Mouse (Mus musculus) heart, embryonic 13.5 days (tissue): ENCODE data around the gene Fxr2. TPM values are rescaled to one million over a fixed set of nuclear protein-coding genes. Genes with fewer than 3 reads are reported as not detected.

ENCODE experiments used
- ATAC-seq: fragments of 200-750 bp; cut with Nextera tagmentation; 2 replicates; pipeline ENCODE4 v1.8.0; 2017; ENCODE audit warnings: moderate TSS enrichment; ENCODE audit not compliant: insufficient number of reproducible peaks, low FRiP score, low TSS enrichment; ENCODE audit errors: extremely low read depth
- H3K27ac ChIP-seq: fragments of 300-500 bp; sonication (generic); replicated peaks from 2 replicates; pipeline ENCODE4 v1.5.1; 2015; ENCODE audit warnings: moderate library complexity, mild to moderate bottlenecking, inconsistent platforms
- H3K27me3 ChIP-seq: fragments of 300-500 bp; sonication (generic); replicated peaks from 2 replicates; pipeline ENCODE4 v1.6.1; 2015; ENCODE audit warnings: mild to moderate bottlenecking, inconsistent platforms
- H3K36me3 ChIP-seq: fragments of 300-500 bp; sonication (generic); 2 replicates; pipeline ENCODE4 v1.6.1; 2015; ENCODE audit warnings: mild to moderate bottlenecking, inconsistent platforms
- H3K4me1 ChIP-seq: fragments of 300-500 bp; sonication (generic); 2 replicates; pipeline ENCODE4 v1.6.1; 2015; ENCODE audit warnings: inconsistent platforms
- H3K4me2 ChIP-seq: fragments of 300-500 bp; sonication (generic); 2 replicates; pipeline ENCODE4 v1.6.1; 2015; ENCODE audit warnings: inconsistent platforms, mild to moderate bottlenecking, moderate library complexity
- H3K4me3 ChIP-seq: fragments of 300-500 bp; sonication (generic); 2 replicates; pipeline ENCODE4 v1.5.1; 2015; ENCODE audit warnings: moderate library complexity, mild to moderate bottlenecking, inconsistent platforms
- H3K9ac ChIP-seq: fragments of 300-500 bp; sonication (generic); 2 replicates; pipeline ENCODE4 v1.6.1; 2015; ENCODE audit warnings: inconsistent platforms, mild to moderate bottlenecking, moderate library complexity
- H3K9me3 ChIP-seq: fragments of 300-500 bp; sonication (generic); 2 replicates; pipeline ENCODE4 v1.6.1; 2016; ENCODE audit warnings: inconsistent platforms
- WGBS: fragments of 180-500 bp; shearing (Covaris S2); methylation state at CpG from one replicate; pipeline ENCODE4 v1.1.7; 2015; ENCODE audit warnings: mixed read lengths; 5-methylcytosine and 5-hydroxymethylcytosine counted together
- polyA plus RNA-seq: library from polyadenylated mRNA; unstranded; fragments of >200 nt; fragmentation: Nextera tagmentation; extraction: Ambion mirVana; gene quantifications from 2 replicates; pipeline ENCODE4 v1.2.1, GENCODE M21; 2015

Fxr2 gene
- 22.1 and 25.6 TPM in 2 replicates for polyA plus RNA-seq

DNA sequence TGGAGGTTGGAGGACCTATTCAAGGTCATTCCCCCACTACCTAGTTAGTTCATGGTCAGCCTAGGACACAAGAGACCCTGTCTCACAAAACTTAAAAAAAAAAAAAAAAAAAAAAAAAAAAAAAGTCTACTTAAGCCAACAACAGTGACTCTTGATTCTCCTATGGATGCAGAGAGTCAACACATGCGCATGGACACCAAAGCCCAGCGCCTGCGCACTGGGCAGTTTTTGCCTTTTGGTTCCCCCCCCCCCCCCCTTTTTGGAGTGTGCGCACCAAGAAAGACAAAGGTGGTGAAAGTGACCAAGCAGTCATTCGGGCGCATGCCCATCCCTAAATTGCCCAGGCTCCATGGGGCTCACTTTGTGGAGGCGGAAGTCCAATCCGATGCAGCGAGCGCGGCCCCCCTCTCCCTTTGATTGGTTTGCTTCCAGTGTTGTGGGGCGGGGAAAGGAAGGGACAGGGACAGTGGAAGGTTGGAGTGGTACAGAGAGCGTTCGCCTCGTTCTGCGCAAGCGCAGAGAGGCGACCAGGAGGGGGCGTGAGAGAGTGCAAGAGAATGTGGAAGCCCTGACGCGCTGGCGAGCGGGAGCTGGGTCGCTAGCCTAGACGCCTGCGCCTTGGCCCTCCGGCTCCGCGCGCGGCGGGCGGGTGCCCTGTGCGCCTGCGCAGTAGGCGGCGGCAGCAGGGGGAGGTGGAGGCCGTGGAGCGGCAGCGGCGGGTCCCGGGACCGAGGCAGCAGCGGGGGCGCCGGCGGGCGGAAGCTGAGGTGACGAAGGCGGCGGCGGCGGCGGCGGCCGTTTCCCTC, at the start of gene Fxr2:
TSS of gene Fxr2 (plus strand) at position 707 of the 806 bp plus-strand sequence.
- Histone ChIP-seq H3K36me3 (peaks cover 14% of the 10 kb centered on the region), H3K9ac (peak within 1 kb of the TSS; percentile 99), H3K4me1 (peaks cover 31% of the 10 kb centered on the region), H3K4me2 (peak within 1 kb of the TSS; percentile 88), H3K4me3 (peak within 1 kb of the TSS; percentile 99), H3K27me3 (no peaks in the 10 kb centered on the region), H3K27ac (peak within 1 kb of the TSS; percentile 98), H3K9me3 (no peaks in the 10 kb centered on the region)
- ATAC-seq, result peak; percentile 95
- under 1% methylated on average over 34 of the region's 56 CpGs for WGBS

DNA sequence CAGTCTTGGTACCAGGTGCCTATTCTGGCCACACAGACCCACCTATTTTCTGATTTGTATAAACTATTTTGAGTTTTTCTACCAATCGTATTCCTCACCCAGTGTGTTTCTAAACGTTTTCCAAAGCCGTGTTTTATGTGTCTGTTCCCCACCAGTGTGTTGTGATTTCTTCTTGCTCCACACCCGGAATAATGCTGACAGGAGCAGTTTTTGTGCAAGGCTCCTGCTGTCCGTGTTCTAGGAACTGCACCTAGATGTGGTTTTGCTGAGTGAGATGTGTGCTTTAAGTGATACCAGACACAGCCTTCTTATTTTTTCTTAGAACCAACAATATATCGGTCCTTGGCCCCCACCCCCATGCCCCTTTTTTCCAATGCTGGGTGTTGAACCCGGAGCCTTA, 48.8 kb upstream of the Fxr2 start:
- 77% methylated on average over 7 of the region's 7 CpGs for WGBS
- no peak overlapping the region for H3K9ac ChIP-seq
- H3K36me3 ChIP-seq, result peaks cover 50% of the 10 kb centered on the region
- ATAC-seq, result no peak
- no peaks in the 10 kb centered on the region for H3K27me3 ChIP-seq
- no peak overlapping the region for H3K27ac ChIP-seq
- no peak overlapping the region for H3K4me2 ChIP-seq
- H3K9me3 ChIP-seq, result no peaks in the 10 kb centered on the region
- peaks cover 31% of the 10 kb centered on the region for H3K4me1 ChIP-seq
- H3K4me3 ChIP-seq, result no peak overlapping the region

DNA sequence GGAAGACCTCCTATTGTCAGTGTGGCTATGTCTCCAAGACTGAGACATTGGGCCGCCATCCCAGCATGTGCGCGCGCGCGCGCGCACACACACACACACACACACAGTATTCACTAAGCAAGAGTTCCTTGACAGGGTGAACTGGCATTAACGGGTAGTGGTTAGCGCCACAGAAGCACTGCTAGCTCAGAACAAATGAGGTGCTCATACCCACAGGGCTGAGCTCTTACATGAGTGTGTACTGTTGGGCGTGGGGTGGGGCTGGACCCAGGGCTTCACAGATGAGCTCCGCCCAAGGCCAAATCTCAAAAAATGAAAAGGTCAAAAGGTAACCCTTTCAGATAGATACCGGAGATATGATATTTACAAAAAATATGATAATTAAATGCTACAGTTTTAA, 47.9 kb upstream of the Fxr2 start:
- 92% methylated on average over 13 of the region's 13 CpGs for WGBS
- ATAC-seq, result no peak
- Histone ChIP-seq H3K9me3 (no peaks in the 10 kb centered on the region), H3K27ac (no peak overlapping the region), H3K27me3 (no peaks in the 10 kb centered on the region), H3K36me3 (peaks cover 59% of the 10 kb centered on the region), H3K9ac (no peak overlapping the region), H3K4me1 (peaks cover 31% of the 10 kb centered on the region), H3K4me2 (no peak overlapping the region), H3K4me3 (no peak overlapping the region)

DNA sequence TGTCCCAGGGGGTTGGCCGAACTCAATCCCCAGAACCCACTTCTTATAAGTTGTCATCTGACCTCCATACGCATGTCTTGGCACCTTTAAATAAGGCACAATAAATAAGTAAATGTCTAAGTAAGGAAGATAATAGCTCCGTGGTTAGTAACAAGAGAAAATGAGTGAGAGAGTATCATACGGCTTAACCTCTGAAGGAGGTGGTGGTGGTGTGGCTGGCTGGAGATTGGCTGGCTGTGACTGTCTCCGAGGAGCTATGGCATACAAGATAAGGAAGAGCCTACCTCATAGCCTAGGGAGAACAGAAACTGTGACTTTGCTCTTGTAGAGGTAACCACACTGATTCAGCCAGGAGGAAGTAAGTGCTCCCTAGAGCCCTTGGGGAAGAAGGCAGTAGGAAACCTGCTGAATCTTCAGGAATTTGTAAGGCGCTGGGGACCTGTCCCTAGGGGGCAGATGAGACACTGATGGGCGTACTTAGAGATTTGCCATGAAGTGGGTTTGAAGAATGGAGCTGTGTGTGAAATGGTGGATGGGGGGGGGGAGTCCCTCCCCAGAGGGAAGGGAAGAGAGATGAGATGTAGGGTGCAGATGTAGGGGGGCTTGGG, 47.0 kb upstream of the Fxr2 start:
- H3K9me3 ChIP-seq, result no peaks in the 10 kb centered on the region
- no peaks in the 10 kb centered on the region for H3K27me3 ChIP-seq
- peaks cover 68% of the 10 kb centered on the region for H3K36me3 ChIP-seq
- peaks cover 31% of the 10 kb centered on the region for H3K4me1 ChIP-seq
- WGBS, result 57% methylated on average over 7 of the region's 7 CpGs
- H3K27ac ChIP-seq, result no peak overlapping the region
- H3K4me3 ChIP-seq, result no peak overlapping the region
- no peak overlapping the region for H3K9ac ChIP-seq
- ATAC-seq, result no peak
- H3K4me2 ChIP-seq, result no peak overlapping the region

DNA sequence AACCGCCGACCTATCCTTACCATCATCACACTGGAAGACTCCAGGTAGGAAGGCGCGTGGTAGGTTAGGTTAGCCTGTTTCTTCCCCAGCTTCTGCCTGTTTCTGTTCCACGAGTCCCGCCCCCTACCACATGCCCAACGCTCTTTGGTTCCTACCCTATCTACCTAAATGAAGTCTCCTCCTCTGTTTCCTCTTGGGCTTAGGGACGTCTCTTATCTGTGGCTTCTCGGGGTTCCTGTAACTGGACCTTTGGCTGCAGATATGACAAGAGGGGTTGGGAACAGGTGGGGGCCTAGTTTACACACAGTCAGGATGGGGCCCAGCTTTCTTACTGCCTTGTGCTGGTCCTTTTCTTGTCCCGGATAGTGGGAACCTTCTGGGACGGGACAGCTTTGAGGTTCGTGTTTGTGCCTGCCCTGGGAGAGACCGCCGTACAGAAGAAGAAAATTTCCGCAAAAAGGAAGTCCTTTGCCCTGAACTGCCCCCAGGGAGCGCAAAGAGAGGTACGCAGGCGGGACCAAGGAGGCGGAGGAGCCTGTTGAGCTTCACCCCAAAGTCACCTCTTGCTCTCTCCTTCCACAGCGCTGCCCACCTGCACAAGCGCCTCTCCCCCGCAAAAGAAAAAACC, 43.5 kb upstream of the Fxr2 start:
- H3K36me3 ChIP-seq, result peaks cover 84% of the 10 kb centered on the region
- WGBS, result 82% methylated on average over 22 of the region's 22 CpGs

DNA sequence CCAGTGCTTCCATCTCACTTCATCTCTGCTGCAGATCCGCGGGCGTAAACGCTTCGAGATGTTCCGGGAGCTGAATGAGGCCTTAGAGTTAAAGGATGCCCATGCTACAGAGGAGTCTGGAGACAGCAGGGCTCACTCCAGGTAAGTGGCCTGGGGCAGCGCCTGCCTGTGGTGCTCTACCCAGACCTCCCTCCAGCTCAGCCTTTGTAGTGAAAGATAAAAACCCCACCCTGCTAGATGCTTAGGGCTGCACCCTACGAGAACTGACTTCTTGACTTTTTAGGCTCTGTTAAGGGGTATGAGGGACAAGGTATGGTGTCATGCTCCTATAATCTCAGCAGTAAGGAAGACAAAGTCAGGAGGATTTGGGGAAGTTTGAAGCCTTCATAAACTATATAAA, 42.2 kb upstream of the Fxr2 start:
- 85% methylated on average over 8 of the region's 8 CpGs for WGBS
- Histone ChIP-seq H3K4me2 (no peak overlapping the region), H3K4me1 (peaks cover 6% of the 10 kb centered on the region; the same call in 1 of the 2 replicates), H3K27me3 (no peaks in the 10 kb centered on the region), H3K4me3 (no peak overlapping the region), H3K27ac (no peak overlapping the region), H3K9ac (no peak overlapping the region; the same call in 1 of the 2 replicates), H3K36me3 (peaks cover 85% of the 10 kb centered on the region), H3K9me3 (no peaks in the 10 kb centered on the region)
- no peak for ATAC-seq

More for the DNA sequence above, 43.5 kb upstream of the Fxr2 start:
- no peaks in the 10 kb centered on the region for H3K27me3 ChIP-seq
- no peak for ATAC-seq
- H3K4me2 ChIP-seq, result no peak overlapping the region
- no peak overlapping the region for H3K4me3 ChIP-seq
- peaks cover 17% of the 10 kb centered on the region; the same call in 1 of the 2 replicates for H3K4me1 ChIP-seq
- H3K27ac ChIP-seq, result no peak overlapping the region
- no peak overlapping the region for H3K9ac ChIP-seq
- no peaks in the 10 kb centered on the region for H3K9me3 ChIP-seq

DNA sequence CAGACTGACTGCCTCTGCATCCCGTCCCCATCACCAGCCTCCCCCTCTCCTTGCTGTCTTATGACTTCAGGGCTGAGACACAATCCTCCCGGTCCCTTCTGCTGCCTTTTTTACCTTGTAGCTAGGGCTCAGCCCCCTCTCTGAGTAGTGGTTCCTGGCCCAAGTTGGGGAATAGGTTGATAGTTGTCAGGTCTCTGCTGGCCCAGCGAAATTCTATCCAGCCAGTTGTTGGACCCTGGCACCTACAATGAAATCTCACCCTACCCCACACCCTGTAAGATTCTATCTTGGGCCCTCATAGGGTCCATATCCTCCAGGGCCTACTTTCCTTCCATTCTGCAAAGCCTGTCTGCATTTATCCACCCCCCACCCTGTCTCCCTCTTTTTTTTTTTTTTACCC, 41.4 kb upstream of the Fxr2 start:
- Histone ChIP-seq H3K4me3 (no peak overlapping the region), H3K4me1 (no peaks in the 10 kb centered on the region), H3K4me2 (no peak overlapping the region), H3K9me3 (no peaks in the 10 kb centered on the region), H3K27me3 (no peaks in the 10 kb centered on the region), H3K27ac (no peak overlapping the region), H3K36me3 (peaks cover 89% of the 10 kb centered on the region), H3K9ac (no peak overlapping the region)
- 88% methylated on average over 3 of the region's 3 CpGs for WGBS
- ATAC-seq, result no peak

DNA sequence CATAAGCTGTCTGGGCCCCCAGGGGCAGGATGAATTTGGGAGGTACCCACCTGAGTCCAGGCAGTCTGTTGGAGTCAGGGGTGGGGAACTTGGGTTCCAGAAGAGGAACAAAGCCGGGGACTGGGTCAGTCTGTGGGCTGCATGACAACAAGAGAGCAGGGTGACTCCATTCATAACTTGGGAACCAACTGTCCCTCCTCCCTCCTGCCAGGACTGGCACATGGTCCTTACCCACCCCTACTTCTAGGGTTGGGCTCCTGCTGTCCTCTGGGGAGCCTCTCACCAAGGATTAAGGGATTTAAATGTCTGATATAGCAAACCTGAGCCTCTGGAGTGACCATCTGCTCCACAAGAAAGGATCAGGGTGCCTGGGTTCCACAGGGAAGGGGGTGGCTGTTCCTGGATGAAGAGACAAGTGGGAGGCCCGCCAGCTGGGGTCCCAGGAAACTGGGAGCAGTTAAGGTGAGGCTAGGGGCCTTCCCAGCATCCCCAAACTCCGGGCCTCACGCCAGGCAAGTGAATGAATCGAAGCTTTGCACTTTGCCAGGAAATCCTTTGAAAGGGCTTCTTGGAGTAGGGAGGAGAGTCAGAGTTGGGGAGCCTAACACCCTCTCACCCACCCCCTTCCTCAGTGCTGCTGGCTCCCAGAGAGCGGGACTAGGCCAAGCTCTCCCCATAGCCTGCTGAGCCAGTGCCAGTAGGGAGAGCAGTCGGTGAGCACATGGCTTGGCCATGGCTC, 40.7 kb upstream of the Fxr2 start:
- no peak overlapping the region for H3K9ac ChIP-seq
- no peak overlapping the region for H3K4me2 ChIP-seq
- no peaks in the 10 kb centered on the region for H3K27me3 ChIP-seq
- H3K36me3 ChIP-seq, result peaks cover 83% of the 10 kb centered on the region
- no peaks in the 10 kb centered on the region for H3K9me3 ChIP-seq
- no peak for ATAC-seq
- WGBS, result 75% methylated on average over 7 of the region's 7 CpGs
- no peaks in the 10 kb centered on the region for H3K4me1 ChIP-seq
- no peak overlapping the region for H3K4me3 ChIP-seq
- no peak overlapping the region for H3K27ac ChIP-seq

DNA sequence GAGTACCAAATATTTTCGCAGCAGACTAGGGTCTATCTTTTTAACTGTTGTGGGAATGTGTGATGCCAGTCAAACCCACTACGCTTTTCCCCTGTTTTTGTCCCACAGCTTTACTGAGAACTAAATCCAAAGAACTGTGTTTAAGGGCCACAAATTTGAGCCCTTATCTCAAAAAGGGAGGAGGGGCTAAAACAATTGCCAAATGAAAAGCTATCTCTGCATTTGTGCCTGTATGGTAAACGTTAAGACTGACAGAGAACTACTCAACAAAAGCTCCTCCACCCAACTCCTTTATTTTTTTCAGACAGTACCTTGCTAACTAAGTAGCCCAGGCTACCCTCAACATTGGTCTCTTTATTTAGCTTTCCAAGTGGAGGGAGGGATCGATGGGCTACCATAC, 40.0 kb upstream of the Fxr2 start:
- H3K4me3 ChIP-seq, result no peak overlapping the region
- H3K27ac ChIP-seq, result 0 out of 2 replicates have a peak overlapping the region, but pooled peaks have one; percentile 8
- WGBS, result 87% methylated on average over 4 of the region's 4 CpGs
- no peaks in the 10 kb centered on the region for H3K4me1 ChIP-seq
- H3K9me3 ChIP-seq, result no peaks in the 10 kb centered on the region
- peaks cover 76% of the 10 kb centered on the region for H3K36me3 ChIP-seq
- no peak overlapping the region for H3K9ac ChIP-seq
- ATAC-seq, result no peak
- no peaks in the 10 kb centered on the region for H3K27me3 ChIP-seq
- no peak overlapping the region for H3K4me2 ChIP-seq

DNA sequence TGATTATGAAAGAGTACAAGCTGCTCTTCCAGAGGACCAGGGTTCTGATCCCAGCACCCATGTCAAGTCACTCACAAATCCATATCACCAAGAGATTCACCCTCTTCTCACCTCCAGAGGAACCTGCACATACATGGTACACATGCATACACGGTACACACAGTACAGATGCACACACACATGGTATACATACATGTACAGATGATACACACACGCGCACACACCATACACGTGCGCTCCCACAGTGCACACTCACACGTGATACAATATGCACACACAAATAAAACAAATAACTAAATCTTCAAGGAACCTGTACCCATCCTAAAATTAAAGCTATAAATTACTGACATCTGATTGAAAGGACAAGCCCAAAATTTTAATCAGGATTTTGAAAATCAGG, 37.9 kb upstream of the Fxr2 start:
- Histone ChIP-seq H3K27ac (no peak overlapping the region), H3K9ac (no peak overlapping the region), H3K4me3 (no peak overlapping the region), H3K4me1 (peaks cover 10% of the 10 kb centered on the region), H3K36me3 (peaks cover 55% of the 10 kb centered on the region), H3K27me3 (no peaks in the 10 kb centered on the region), H3K4me2 (no peak overlapping the region), H3K9me3 (no peaks in the 10 kb centered on the region)
- 96% methylated on average over 6 of the region's 6 CpGs for WGBS
- ATAC-seq, result no peak

DNA sequence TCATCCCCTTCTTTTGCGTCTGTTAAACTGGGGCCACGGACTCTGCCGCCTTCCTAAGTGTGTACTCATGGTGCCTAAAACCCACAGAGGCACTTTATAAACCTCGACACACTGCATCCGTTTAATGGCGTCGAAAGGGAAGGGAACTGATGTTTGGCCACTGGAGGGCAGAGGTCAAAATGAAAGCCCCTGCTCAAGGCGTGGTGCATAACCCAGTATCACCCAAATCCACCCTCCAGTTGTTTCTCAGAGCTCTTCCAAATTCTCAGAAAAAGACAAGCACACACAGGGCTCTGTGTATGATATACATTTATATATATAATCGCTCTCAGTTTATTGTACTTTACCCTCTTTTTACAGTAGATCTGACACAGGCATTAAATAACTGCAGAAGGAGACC, 33.4 kb upstream of the Fxr2 start:
- Histone ChIP-seq H3K4me3 (no peak overlapping the region), H3K4me1 (peaks cover 56% of the 10 kb centered on the region)

More for the DNA sequence above, 33.4 kb upstream of the Fxr2 start:
- H3K27me3 ChIP-seq, result no peaks in the 10 kb centered on the region
- ATAC-seq, result no peak
- H3K36me3 ChIP-seq, result peaks cover 18% of the 10 kb centered on the region
- H3K9ac ChIP-seq, result peak overlapping the region; percentile 45; the same call in 1 of the 2 replicates
- 16% methylated on average over 9 of the region's 9 CpGs for WGBS
- H3K27ac ChIP-seq, result peak overlapping the region; percentile 85
- no peaks in the 10 kb centered on the region for H3K9me3 ChIP-seq
- peak overlapping the region; percentile 47 for H3K4me2 ChIP-seq
